Mouse (Mus musculus) liver, adult 2 months (tissue): Measurements from ENCODE around the gene Ust. TPM values are rescaled to one million over a fixed set of nuclear protein-coding genes. Genes with fewer than 3 reads are reported as not detected.

ENCODE experiments used
- DNase-seq: peaks from one replicate; pipeline ENCODE4 v3.0.0-alpha.2; 2011; ENCODE audit warnings: low read depth, low spot score; ENCODE audit errors: extremely low read depth
- H3K27ac ChIP-seq: fragments of 200-500 bp; replicated peaks from 2 replicates; pipeline ENCODE4 v1.5.1; 2012; ENCODE audit warnings: low read depth, mild to moderate bottlenecking, control low read depth, inconsistent platforms, low read length; ENCODE audit not compliant: insufficient read depth
- H3K27me3 ChIP-seq: fragments of 200-500 bp; 2 replicates; pipeline ENCODE4 v1.6.1; 2012; ENCODE audit warnings: mild to moderate bottlenecking, moderate library complexity, low read length, inconsistent platforms; ENCODE audit not compliant: control insufficient read depth, insufficient read depth
- H3K36me3 ChIP-seq: fragments of 200-500 bp; 2 replicates; pipeline ENCODE4 v1.6.1; 2012; ENCODE audit warnings: low read length, inconsistent platforms; ENCODE audit not compliant: control insufficient read depth, insufficient read depth
- H3K4me1 ChIP-seq: fragments of 200-500 bp; 2 replicates; pipeline ENCODE4 v1.6.1; 2011; ENCODE audit warnings: low read length; ENCODE audit not compliant: control insufficient read depth, insufficient read depth
- H3K4me3 ChIP-seq: fragments of 200-500 bp; 2 replicates; pipeline ENCODE4 v1.5.1; 2011; ENCODE audit warnings: low read depth, mild to moderate bottlenecking, control low read depth, low read length, moderate library complexity; ENCODE audit not compliant: insufficient read depth
- H3K79me2 ChIP-seq: fragments of 200-500 bp; 2 replicates; pipeline ENCODE4 v1.6.1; 2012; ENCODE audit warnings: inconsistent platforms, mild to moderate bottlenecking, low read length, moderate library complexity; ENCODE audit not compliant: control insufficient read depth, insufficient read depth
- H3K9ac ChIP-seq: fragments of 200-500 bp; 2 replicates; pipeline ENCODE4 v1.6.1; 2012; ENCODE audit warnings: low read depth, mild to moderate bottlenecking, control low read depth, inconsistent platforms, low read length
- CTCF ChIP-seq: fragments of 200-500 bp; IDR thresholded peaks from 2 replicates; pipeline ENCODE4 v1.5.1; 2011; ENCODE audit warnings: low read depth, low read length, control low read depth
- POLR2A ChIP-seq: fragments of 200-500 bp; IDR thresholded peaks from 2 replicates; pipeline ENCODE4 v1.6.1; 2011; ENCODE audit warnings: low read length, control low read depth; ENCODE audit not compliant: insufficient read depth; ENCODE audit errors: extremely low read depth
- WGBS: fragments of 180-500 bp; shearing (Covaris S2); methylation state at CpG from one replicate; pipeline ENCODE4 v1.1.7; 2018; 5-methylcytosine and 5-hydroxymethylcytosine counted together
- polyA plus RNA-seq: library from polyadenylated mRNA; depleted of rRNA; stranded (reverse); fragments of >200 nt; gene quantifications from 2 replicates; pipeline ENCODE4 v1.2.3, GENCODE M21; 2012
- total RNA-seq: library from RNA; depleted of rRNA; stranded (reverse); fragments of >200 nt; gene quantifications from 2 replicates; pipeline ENCODE4 v1.2.3, GENCODE M21; 2014

Gene Ust
- total and polyA plus RNA-seq, 2 experiments, result 0.27 to 0.46 TPM

DNA sequence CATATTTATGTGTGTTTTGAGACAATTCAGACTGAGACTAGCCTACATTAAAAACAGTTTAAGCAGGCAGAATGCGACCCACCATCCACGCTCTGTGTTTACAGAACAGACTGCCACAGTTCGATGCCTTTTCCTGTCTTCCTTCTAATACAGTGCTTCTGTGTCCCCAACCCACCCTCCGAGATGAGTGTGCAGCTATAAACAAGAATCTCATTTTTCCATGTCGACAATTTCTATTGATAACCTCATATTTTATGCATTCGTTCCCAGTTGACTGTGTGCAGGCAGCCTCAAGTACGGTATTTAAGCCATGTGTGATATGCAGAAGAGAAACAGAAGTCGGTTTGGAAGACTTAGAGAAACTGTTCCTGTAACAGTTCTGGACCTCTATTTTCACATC is 6.9 kb downstream of the Ust start:
- Histone ChIP-seq H3K36me3 (no peaks in the 10 kb centered on the region), H3K27me3 (no peaks in the 10 kb centered on the region), H3K9ac (no peak overlapping the region), H3K27ac (no peak overlapping the region), H3K4me3 (no peak overlapping the region), H3K79me2 (no peaks in the 10 kb centered on the region), H3K4me1 (no peaks in the 10 kb centered on the region)
- DNase-seq, result no peak
- TF ChIP-seq POLR2A, result no peak
- no peak for TF ChIP-seq CTCF
- 76% methylated on average over 8 of the region's 8 CpGs for WGBS

DNA sequence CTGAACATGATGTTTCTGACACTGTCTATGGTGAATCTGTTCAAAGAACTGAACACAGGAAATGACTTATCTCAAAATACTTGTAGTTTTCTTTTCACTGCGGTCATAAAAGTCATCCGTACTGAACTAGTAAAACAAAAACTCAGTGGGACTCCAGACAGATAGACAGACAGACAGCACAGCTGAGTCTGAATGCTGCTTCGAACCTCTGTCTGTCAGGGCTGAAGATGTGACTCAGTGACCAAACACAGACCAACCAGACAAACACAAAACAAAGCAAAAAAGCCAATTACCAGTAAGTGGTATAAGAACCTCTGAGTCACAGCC is 12.4 kb downstream of the Ust start:
- Histone ChIP-seq H3K4me3 (no peak overlapping the region), H3K27ac (no peak overlapping the region), H3K79me2 (no peaks in the 10 kb centered on the region), H3K36me3 (no peaks in the 10 kb centered on the region), H3K27me3 (no peaks in the 10 kb centered on the region; the same call in 1 of the 2 replicates), H3K9ac (no peak overlapping the region), H3K4me1 (no peaks in the 10 kb centered on the region; the same call in 1 of the 2 replicates)
- 67% methylated on average over 3 of the region's 3 CpGs for WGBS
- no peak for DNase-seq
- TF ChIP-seq CTCF (no peak), POLR2A (no peak)

DNA sequence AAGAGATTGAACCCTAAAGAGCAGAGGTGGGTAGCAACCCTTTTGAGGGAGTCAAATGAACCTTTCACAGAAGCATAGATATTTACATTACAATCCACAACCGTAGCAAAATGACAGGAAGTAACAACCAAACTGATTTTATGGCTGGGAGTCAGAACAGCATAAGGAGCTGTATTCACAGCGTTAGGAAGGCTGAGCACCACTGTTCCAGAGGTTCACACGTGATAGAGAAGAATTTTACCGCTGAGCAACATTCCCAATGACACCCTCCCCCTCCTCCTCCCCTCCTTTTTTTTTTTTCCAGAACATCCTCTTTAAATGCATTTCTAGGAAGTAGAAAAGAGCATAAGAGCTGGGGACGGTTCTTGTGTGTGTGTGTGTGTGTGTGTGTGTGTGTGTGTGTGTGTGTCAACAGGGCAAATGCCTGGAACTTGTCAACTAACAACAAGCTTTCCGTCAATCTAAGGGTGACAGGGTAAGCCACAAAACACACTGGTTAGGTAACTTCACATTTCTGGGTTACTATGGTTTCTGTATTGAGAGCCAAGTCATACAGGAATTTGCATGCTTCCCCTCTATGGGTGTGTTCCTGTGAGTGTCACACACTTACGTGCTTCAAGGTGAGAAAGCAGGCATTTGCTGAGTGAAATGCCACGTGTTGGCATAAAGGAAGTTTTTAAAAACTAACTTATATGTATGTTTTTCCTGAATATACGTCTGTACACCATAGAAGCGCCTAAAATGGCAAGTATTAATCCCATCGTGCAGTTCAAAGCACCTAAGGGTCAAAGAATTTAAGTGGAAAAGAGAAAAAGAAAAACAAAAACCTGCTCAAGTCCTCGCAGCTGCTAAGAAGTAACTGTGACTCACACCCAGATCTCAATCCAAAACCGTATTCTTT is 13.0 kb downstream of the Ust start:
- DNase-seq, result no peak
- no peaks in the 10 kb centered on the region for H3K36me3 ChIP-seq

DNA sequence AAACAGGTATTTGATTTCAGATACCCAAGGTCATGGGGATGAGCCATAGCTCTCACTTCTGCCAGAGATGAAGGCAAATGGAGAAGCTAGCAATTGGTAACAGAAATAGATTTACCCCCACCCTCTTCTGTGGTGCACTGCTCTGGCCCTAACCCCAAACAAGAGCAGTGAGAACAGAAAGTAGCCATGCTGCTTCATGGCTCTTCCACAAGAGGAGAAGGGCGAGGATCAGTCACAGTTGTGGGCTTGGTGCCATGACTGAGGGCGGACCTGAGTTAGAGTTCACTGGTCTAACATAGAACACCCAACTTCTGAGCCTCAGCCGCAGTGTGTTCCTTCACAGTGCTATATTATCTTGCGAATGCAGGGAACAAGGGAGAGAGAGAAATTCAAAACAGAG is 13.8 kb downstream of the Ust start:
- WGBS, result 78% methylated on average over 4 of the region's 4 CpGs

More for the DNA sequence above, 13.0 kb downstream of the Ust start:
- H3K4me3 ChIP-seq, result no peak overlapping the region
- H3K27ac ChIP-seq, result no peak overlapping the region
- H3K79me2 ChIP-seq, result no peaks in the 10 kb centered on the region
- TF ChIP-seq POLR2A (no peak), CTCF (no peak)
- H3K9ac ChIP-seq, result no peak overlapping the region
- 50% methylated on average over 13 of the region's 13 CpGs for WGBS
- no peaks in the 10 kb centered on the region; the same call in 1 of the 2 replicates for H3K27me3 ChIP-seq
- no peaks in the 10 kb centered on the region; the same call in 1 of the 2 replicates for H3K4me1 ChIP-seq

DNA sequence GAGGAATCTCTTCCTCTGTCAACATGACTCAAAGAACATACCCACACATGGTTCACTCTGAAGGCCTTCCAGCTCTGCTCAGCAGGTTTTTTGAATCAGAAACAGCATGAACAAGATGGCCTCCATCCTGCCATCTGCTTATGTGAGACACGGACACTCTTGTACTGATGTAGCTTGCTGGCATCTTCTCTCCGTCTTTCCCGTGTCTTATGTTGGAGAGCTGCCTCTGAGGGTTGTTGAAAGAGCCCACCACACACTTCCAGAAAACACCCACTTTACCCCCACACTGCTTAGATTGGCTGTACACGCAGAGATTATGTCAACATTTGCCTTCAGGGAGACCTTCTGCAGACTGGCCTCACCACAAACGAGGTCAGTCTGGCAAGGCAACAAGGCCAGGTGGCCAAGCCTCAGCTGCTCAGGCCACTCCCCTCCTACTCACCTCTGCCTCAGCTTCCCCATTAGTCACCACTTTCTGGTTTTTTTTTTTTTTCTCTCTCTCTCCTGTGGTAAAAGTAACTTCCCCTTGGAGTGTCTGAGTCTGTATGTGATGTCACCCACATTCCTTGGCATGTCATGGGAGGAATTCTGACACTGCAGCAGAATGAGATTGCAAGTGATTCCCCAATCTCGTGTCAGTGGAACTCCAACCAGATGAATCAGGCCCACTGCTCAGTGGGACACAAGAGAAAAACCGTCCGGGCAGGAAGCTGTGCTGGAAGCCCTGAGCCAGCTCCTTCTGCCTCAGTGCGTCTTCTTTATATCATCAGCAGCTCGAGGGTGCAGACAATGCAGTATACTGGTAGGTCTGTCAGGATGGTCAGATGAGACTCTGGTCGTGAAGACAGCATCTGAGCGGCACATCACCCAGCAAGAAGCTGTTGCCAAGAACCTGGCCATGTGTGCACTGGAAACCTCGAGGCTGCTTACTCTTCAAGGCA is 19.4 kb downstream of the Ust start:
- DNase-seq, result no peak
- H3K79me2 ChIP-seq, result no peaks in the 10 kb centered on the region
- H3K4me1 ChIP-seq, result no peaks in the 10 kb centered on the region
- H3K9ac ChIP-seq, result no peak overlapping the region
- TF ChIP-seq POLR2A (no peak), CTCF (no peak)
- no peak overlapping the region for H3K4me3 ChIP-seq
- no peaks in the 10 kb centered on the region for H3K27me3 ChIP-seq
- WGBS, result 66% methylated on average over 13 of the region's 13 CpGs
- no peak overlapping the region for H3K27ac ChIP-seq
- no peaks in the 10 kb centered on the region for H3K36me3 ChIP-seq

More for the DNA sequence above, 13.8 kb downstream of the Ust start:
- TF ChIP-seq CTCF (no peak), POLR2A (no peak)
- DNase-seq, result no peak
- H3K79me2 ChIP-seq, result no peaks in the 10 kb centered on the region
- H3K27ac ChIP-seq, result no peak overlapping the region
- no peaks in the 10 kb centered on the region; the same call in 1 of the 2 replicates for H3K27me3 ChIP-seq
- H3K36me3 ChIP-seq, result no peaks in the 10 kb centered on the region
- no peak overlapping the region for H3K4me3 ChIP-seq
- H3K9ac ChIP-seq, result no peak overlapping the region
- no peaks in the 10 kb centered on the region; the same call in 1 of the 2 replicates for H3K4me1 ChIP-seq
